Mouse (Mus musculus) MEL (cell line): ENCODE results near the gene Ppil6.

Experiments used
- CHD2 ChIP-seq: IDR thresholded peaks from 2 replicates; pipeline ENCODE4 v1.6.1; 2011; ENCODE audit warnings: low read length, improper control_type of control experiment
- CTCF ChIP-seq, 3 experiments: IDR thresholded peaks in 2 of 3; conservative IDR thresholded peaks in 1 of 3; 2 replicates each; pipeline ENCODE4 v1.5.1; 2011 to 2012; ENCODE audit warnings: low read length in 3 of 3, low read depth in 2 of 3, mild to moderate bottlenecking in 2 of 3, improper control_type of control experiment in 1 of 3, inconsistent platforms in 1 of 3, mixed read lengths in 1 of 3, moderate library complexity in 1 of 3; ENCODE audit not compliant: control insufficient read depth in 1 of 3, insufficient read depth in 1 of 3, poor library complexity in 1 of 3, severe bottlenecking in 1 of 3
- EP300 ChIP-seq, 2 experiments: IDR thresholded peaks; 2 replicates each; pipeline ENCODE4 v1.6.1; 2011; ENCODE audit warnings: improper control_type of control experiment in 2 of 2, low read length in 2 of 2, low read depth in 1 of 2, mild to moderate bottlenecking in 1 of 2
- GABPA ChIP-seq: IDR thresholded peaks from 2 replicates; pipeline ENCODE4 v1.6.1; 2012; ENCODE audit warnings: low read depth, mild to moderate bottlenecking, inconsistent platforms, low read length, improper control_type of control experiment, moderate library complexity
- MAZ ChIP-seq: IDR thresholded peaks from 2 replicates; pipeline ENCODE4 v1.6.1; 2012; ENCODE audit warnings: low read depth, mild to moderate bottlenecking, inconsistent platforms, low read length, improper control_type of control experiment
- MEF2A ChIP-seq: IDR thresholded peaks from 2 replicates; pipeline ENCODE4 v1.6.1; 2014; ENCODE audit warnings: low read depth, mild to moderate bottlenecking, inconsistent platforms, low read length, improper control_type of control experiment; ENCODE audit not compliant: poor library complexity, insufficient replicate concordance, severe bottlenecking; ENCODE audit errors: extremely low read depth
- MYC ChIP-seq: IDR thresholded peaks from 2 replicates; pipeline ENCODE4 v1.6.1; 2011; ENCODE audit warnings: low read depth, mild to moderate bottlenecking, low read length, improper control_type of control experiment, moderate library complexity
- POLR2A ChIP-seq, 2 experiments: IDR thresholded peaks; 2 replicates each; pipeline ENCODE4 v1.6.1; 2011 to 2012; ENCODE audit warnings: low read length in 2 of 2, mild to moderate bottlenecking in 2 of 2, control low read depth in 1 of 2, improper control_type of control experiment in 1 of 2, low read depth in 1 of 2, moderate library complexity in 1 of 2; ENCODE audit not compliant: control insufficient read depth in 1 of 2, insufficient read depth in 1 of 2, poor library complexity in 1 of 2
- POLR2AphosphoS2 ChIP-seq: IDR thresholded peaks from 2 replicates; pipeline ENCODE4 v1.6.1; 2011; ENCODE audit warnings: low read length, improper control_type of control experiment
- RAD21 ChIP-seq: IDR thresholded peaks from 2 replicates; pipeline ENCODE4 v1.6.1; 2011; ENCODE audit warnings: mild to moderate bottlenecking, low read depth, low read length, improper control_type of control experiment
- TBP ChIP-seq: IDR thresholded peaks from 2 replicates; pipeline ENCODE4 v1.8.0; 2011; ENCODE audit warnings: low read depth, low read length, improper control_type of control experiment
- USF1 ChIP-seq: IDR thresholded peaks from 2 replicates; pipeline ENCODE4 v1.6.1; 2014; ENCODE audit warnings: low read depth, mild to moderate bottlenecking, inconsistent platforms, low read length, improper control_type of control experiment, moderate library complexity

DNA sequence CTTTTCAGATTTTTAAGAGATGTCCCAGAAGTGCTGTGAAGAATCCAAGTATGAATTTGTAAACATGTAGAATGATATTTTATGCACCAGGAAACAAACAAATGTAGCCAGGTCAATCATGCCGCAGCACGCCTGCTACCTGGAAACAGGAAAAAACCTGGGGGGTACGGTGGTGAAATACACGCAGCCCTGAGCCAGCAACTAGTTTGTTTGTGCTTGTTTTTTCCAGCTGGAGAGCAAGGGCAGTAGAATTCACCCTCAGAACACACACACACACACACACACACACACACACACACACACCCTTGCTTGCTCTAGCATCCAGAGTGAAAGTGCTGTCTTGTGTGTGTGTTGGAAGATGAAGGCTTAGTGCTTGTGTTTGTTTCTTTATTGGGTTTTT lies 872 bp downstream of the Ppil6 start:
- TF ChIP-seq POLR2A (IDR thresholded peaks at IDR 0.05; ENCODE audit: control insufficient read depth in 1 of 2, insufficient read depth in 1 of 2, low read depth in 1 of 2, low read length in 2 of 2, poor library complexity in 1 of 2) (no peak), POLR2AphosphoS2 (no peak), MEF2A (no peak), CTCF (IDR thresholded peaks at IDR 0.05 in 2 of 3, conservative IDR thresholded peaks at IDR 0.05 in 1 of 3; ENCODE audit: control insufficient read depth in 1 of 3, insufficient read depth in 1 of 3, low read depth in 2 of 3, low read length in 3 of 3, poor library complexity in 1 of 3, severe bottlenecking in 1 of 3) (no peak), TBP (no peak), CHD2 (no peak), USF1 (no peak), GABPA (no peak), RAD21 (no peak), MAZ (no peak), MYC (no peak), EP300 (IDR thresholded peaks at IDR 0.05; ENCODE audit: low read depth in 1 of 2, low read length in 2 of 2) (no peak)
